In the genomic region with DNA sequence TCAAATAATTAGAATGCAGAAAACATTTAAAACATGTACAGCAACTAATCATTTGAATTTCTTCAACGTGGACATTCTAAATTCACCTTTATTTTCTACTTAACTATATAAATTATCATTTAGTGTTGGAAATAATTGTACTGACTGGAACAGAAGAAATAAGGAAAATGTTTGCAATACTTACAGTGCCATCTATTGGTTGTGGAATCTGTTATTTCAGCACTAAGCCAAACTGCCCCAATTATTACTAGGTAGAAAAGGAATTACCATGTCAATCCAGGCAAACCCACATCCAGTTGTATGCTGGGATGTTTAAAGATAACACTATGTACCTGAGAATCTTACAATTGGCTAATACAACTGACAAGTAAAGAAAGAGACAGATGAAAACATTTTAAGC, we compare ENCODE assay signal across 16 mouse cellular contexts.
DNase-seq lines count a peak whose midpoint lies in the region; ATAC-seq and TF ChIP-seq lines count a peak whose summit lies in the region.
"Had no signal": no experiment of that assay in that cellular context is flagged by ENCODE, and none has a peak within 500 bp of the region (broad histone marks: within the 10 kb centered on the region; RNA-seq: fewer than 3 reads in every experiment).

No protein-coding gene starts in this region.

- no peaks in the 10 kb centered on the region for H3K27me3 ChIP-seq in forebrain, embryonic 14.5 days (replicated peaks; ENCODE audit: control insufficient read depth, insufficient read depth, low read length)
- H3K27me3 ChIP-seq in forebrain, embryonic 12.5 days, result no peaks in the 10 kb centered on the region
- H3K27me3 ChIP-seq in kidney, adult 2 months (replicated peaks; ENCODE audit: control insufficient read depth, insufficient read depth, low read length), result no peaks in the 10 kb centered on the region
- H3K27me3 ChIP-seq in lung, postnatal 0 days (replicated peaks; ENCODE audit: insufficient read depth, low read length), result no peaks in the 10 kb centered on the region
- H3K27me3 ChIP-seq in stomach, postnatal 0 days (ENCODE audit: control insufficient read depth, insufficient read depth, low read length), result no peaks in the 10 kb centered on the region
- H3K27me3 ChIP-seq in thymus, adult 2 months (ENCODE audit: control insufficient read depth, insufficient read depth, low read length), result no peaks in the 10 kb centered on the region

- H3K27ac ChIP-seq in forebrain, embryonic 14.5 days (ENCODE audit: low read depth, low read length), result no peak overlapping the region
- H3K27ac ChIP-seq in forebrain, embryonic 12.5 days, result no peak overlapping the region
- no peak overlapping the region for H3K27ac ChIP-seq in kidney, adult 2 months (ENCODE audit: insufficient read depth, low read depth, low read length)
- no peak overlapping the region for H3K27ac ChIP-seq in lung, postnatal 0 days (ENCODE audit: low read length)
- no peak overlapping the region for H3K27ac ChIP-seq in stomach, postnatal 0 days (replicated peaks)
- H3K27ac ChIP-seq in thymus, adult 2 months (ENCODE audit: control insufficient read depth, insufficient read depth, low read length), result no peak overlapping the region
- H3K27ac ChIP-seq: heart, embryonic 10.5 days; hindbrain, embryonic 10.5 days had no signal

- no peak overlapping the region for H3K4me2 ChIP-seq in forebrain, embryonic 14.5 days (ENCODE audit: low read length)
- H3K4me2 ChIP-seq in forebrain, embryonic 12.5 days, result no peak overlapping the region
- H3K4me2 ChIP-seq in lung, postnatal 0 days (replicated peaks; ENCODE audit: low read depth, low read length), result no peak overlapping the region
- no peak overlapping the region for H3K4me2 ChIP-seq in stomach, postnatal 0 days (replicated peaks; ENCODE audit: low read depth)
- H3K4me2 ChIP-seq: liver, embryonic 11.5 days had no signal

- H3K4me1 ChIP-seq in forebrain, embryonic 14.5 days (ENCODE audit: control insufficient read depth, insufficient read depth, low read length), result no peaks in the 10 kb centered on the region
- no peaks in the 10 kb centered on the region for H3K4me1 ChIP-seq in forebrain, embryonic 12.5 days
- H3K4me1 ChIP-seq in kidney, adult 2 months (ENCODE audit: control insufficient read depth, insufficient read depth, low read length), result peaks cover 5% of the 10 kb centered on the region; the same call in 1 of the 2 replicates
- no peaks in the 10 kb centered on the region for H3K4me1 ChIP-seq in lung, postnatal 0 days (ENCODE audit: insufficient read depth, low read depth, low read length)
- H3K4me1 ChIP-seq in stomach, postnatal 0 days (replicated peaks; ENCODE audit: control insufficient read depth, insufficient read depth), result no peaks in the 10 kb centered on the region
- no peaks in the 10 kb centered on the region for H3K4me1 ChIP-seq in thymus, adult 2 months (replicated peaks; ENCODE audit: control insufficient read depth, insufficient read depth, low read length)
- H3K4me1 ChIP-seq: heart, embryonic 10.5 days; hindbrain, embryonic 10.5 days had no signal

- H3K9ac ChIP-seq in forebrain, embryonic 14.5 days (ENCODE audit: low read length), result no peak overlapping the region
- no peak overlapping the region for H3K9ac ChIP-seq in forebrain, embryonic 12.5 days
- H3K9ac ChIP-seq in lung, postnatal 0 days (replicated peaks; ENCODE audit: low read depth), result no peak overlapping the region
- H3K9ac ChIP-seq in stomach, postnatal 0 days (ENCODE audit: low read length), result no peak overlapping the region

- no peak for TF ChIP-seq POLR2A in kidney, adult 2 months (IDR thresholded peaks at IDR 0.05; ENCODE audit: low read depth, low read length)
- no peak for TF ChIP-seq POLR2A in thymus, adult 2 months (IDR thresholded peaks at IDR 0.05; ENCODE audit: control insufficient read depth, extremely low read depth, insufficient read depth, low read length, poor library complexity)

- TF ChIP-seq EP300 in lung, postnatal 0 days (IDR thresholded peaks at IDR 0.05), result no peak
- TF ChIP-seq EP300 in stomach, postnatal 0 days (optimal IDR thresholded peaks at IDR 0.05), result no peak

- H3K4me3 ChIP-seq in forebrain, embryonic 14.5 days (ENCODE audit: low read depth, low read length), result no peak overlapping the region
- H3K4me3 ChIP-seq in forebrain, embryonic 12.5 days (replicated peaks), result no peak overlapping the region
- no peak overlapping the region for H3K4me3 ChIP-seq in kidney, adult 2 months (ENCODE audit: insufficient read depth, low read depth, low read length)
- no peak overlapping the region for H3K4me3 ChIP-seq in lung, postnatal 0 days (ENCODE audit: low read depth, low read length)
- no peak overlapping the region for H3K4me3 ChIP-seq in stomach, postnatal 0 days (ENCODE audit: low read depth, low read length)
- H3K4me3 ChIP-seq in thymus, adult 2 months (ENCODE audit: control insufficient read depth, insufficient read depth, low read length), result no peak overlapping the region
- H3K4me3 ChIP-seq: heart, embryonic 10.5 days; hindbrain, embryonic 10.5 days had no signal

- 34% methylated on average over 1 of the region's 1 CpGs for WGBS in forebrain, embryonic 14.5 days
- WGBS in forebrain, embryonic 12.5 days, result 36% methylated on average over 1 of the region's 1 CpGs
- whole genome bisulfite sequencing in kidney, adult 2 months, result 8% methylated on average over 1 of the region's 1 CpGs
- WGBS in lung, postnatal 0 days, result 24% methylated on average over 1 of the region's 1 CpGs
- 18% methylated on average over 1 of the region's 1 CpGs for WGBS in stomach, postnatal 0 days
- 23% methylated on average over 1 of the region's 1 CpGs for WGBS in thymus, adult 2 months

- H3K36me3 ChIP-seq in forebrain, embryonic 14.5 days (ENCODE audit: control insufficient read depth, insufficient read depth, low read length), result no peaks in the 10 kb centered on the region
- H3K36me3 ChIP-seq in forebrain, embryonic 12.5 days (replicated peaks), result no peaks in the 10 kb centered on the region
- H3K36me3 ChIP-seq in kidney, adult 2 months (ENCODE audit: control insufficient read depth, insufficient read depth, low read length), result no peaks in the 10 kb centered on the region
- H3K36me3 ChIP-seq in lung, postnatal 0 days (ENCODE audit: insufficient read depth, low read length), result no peaks in the 10 kb centered on the region
- no peaks in the 10 kb centered on the region for H3K36me3 ChIP-seq in stomach, postnatal 0 days (ENCODE audit: control insufficient read depth, insufficient read depth, low read length)
- H3K36me3 ChIP-seq in thymus, adult 2 months (ENCODE audit: control insufficient read depth, insufficient read depth, low read length), result no peaks in the 10 kb centered on the region
- H3K36me3 ChIP-seq: G1E; heart, embryonic 10.5 days; hindbrain, embryonic 10.5 days had no signal

- H3K9me3 ChIP-seq in forebrain, embryonic 14.5 days (replicated peaks; ENCODE audit: control insufficient read depth, low read length), result no peaks in the 10 kb centered on the region
- H3K9me3 ChIP-seq in forebrain, embryonic 12.5 days, result 0 out of 2 replicates have a peak, but pooled peaks cover 2% of the 10 kb centered on the region
- H3K9me3 ChIP-seq in lung, postnatal 0 days (ENCODE audit: low read length), result no peaks in the 10 kb centered on the region
- H3K9me3 ChIP-seq in stomach, postnatal 0 days (ENCODE audit: control insufficient read depth, low read length), result no peaks in the 10 kb centered on the region
- H3K9me3 ChIP-seq: heart, embryonic 10.5 days; hindbrain, embryonic 10.5 days had no signal

- peak; percentile 68 for DNase-seq in forebrain, embryonic 14.5 days (ENCODE audit: low spot score)
- peak; percentile 29 for DNase-seq in kidney, adult 2 months
- DNase-seq in kidney, postnatal 4 days, result no peak
- DNase-seq in lung, postnatal 0 days (ENCODE audit: low spot score), result peak; percentile 45
- no peak for DNase-seq in lung, postnatal 36 days
- DNase-seq in stomach, postnatal 0 days (ENCODE audit: low spot score), result no peak
- DNase-seq in thymus, adult 2 months, result no peak
- DNase-seq: B cell, adult 2 months; cerebellum, adult 18-20 months; layer of hippocampus, postnatal 36 days; thymus, postnatal 25 days had no signal

- TF ChIP-seq CTCF in kidney, adult 2 months (conservative IDR thresholded peaks at IDR 0.05; ENCODE audit: insufficient read depth, insufficient read length, low read depth, low read length), result peak; percentile 24; the same call in 1 of the 2 replicates
- peak; percentile 50 for TF ChIP-seq CTCF in lung, postnatal 0 days (IDR thresholded peaks at IDR 0.05)
- peak; percentile 73 for TF ChIP-seq CTCF in stomach, postnatal 0 days (IDR thresholded peaks at IDR 0.05; ENCODE audit: low read depth)
- TF ChIP-seq CTCF in thymus, adult 2 months (IDR thresholded peaks at IDR 0.05; ENCODE audit: borderline replicate concordance, control insufficient read depth, extremely low read depth, insufficient read depth, low read length, poor library complexity), result no peak

- no peak for ATAC-seq in forebrain, embryonic 14.5 days
- no peak for ATAC-seq in forebrain, embryonic 12.5 days (ENCODE audit: low FRiP score)
- no peak for ATAC-seq in lung, postnatal 0 days
- ATAC-seq in stomach, postnatal 0 days (ENCODE audit: low FRiP score, low TSS enrichment), result no peak

Comparison
In these comparisons a context has a peak if more than half of its experiments do, and no peak if none do; other contexts are left out.
1. DNase-seq: peak in forebrain, embryonic 14.5 days (single experiment), kidney, adult 2 months (single experiment) and lung, postnatal 0 days (single experiment); none in kidney, postnatal 4 days (0 of 2), lung, postnatal 36 days (single experiment), stomach, postnatal 0 days (single experiment) and thymus, adult 2 months (single experiment).